Mouse (Mus musculus) neural tube, embryonic 11.5 days (tissue): ENCODE results near the gene Zswim4. TPM values are rescaled to one million over a fixed set of nuclear protein-coding genes. Genes with fewer than 3 reads are reported as not detected.

Source experiments
- ATAC-seq: fragments of 200-750 bp; cut with Nextera tagmentation; 2 replicates; pipeline ENCODE4 v1.8.0; 2017; ENCODE audit warnings: moderate number of reproducible peaks, mild to moderate bottlenecking, moderate TSS enrichment, moderate library complexity; ENCODE audit not compliant: insufficient read depth, low FRiP score, low TSS enrichment
- DNase-seq: peaks from one replicate; pipeline ENCODE4 v3.0.0-alpha.2; 2015; ENCODE audit warnings: low spot score
- H3K27ac ChIP-seq: fragments of 300-500 bp; sonication (generic); 2 replicates; pipeline ENCODE4 v1.5.1; 2014; ENCODE audit warnings: low read depth, mild to moderate bottlenecking, low read length
- H3K27me3 ChIP-seq: fragments of 300-500 bp; sonication (generic); 2 replicates; pipeline ENCODE4 v1.6.1; 2014; ENCODE audit warnings: mild to moderate bottlenecking, low read length, mixed read lengths; ENCODE audit not compliant: control insufficient read depth, insufficient read depth
- H3K36me3 ChIP-seq: fragments of 300-500 bp; sonication (generic); 2 replicates; pipeline ENCODE4 v1.6.1; 2014; ENCODE audit warnings: mild to moderate bottlenecking, low read length, moderate library complexity, mixed read lengths; ENCODE audit not compliant: control insufficient read depth, insufficient read depth
- H3K4me1 ChIP-seq: fragments of 300-500 bp; sonication (generic); 2 replicates; pipeline ENCODE4 v1.6.1; 2014; ENCODE audit warnings: low read length, mixed read lengths; ENCODE audit not compliant: control insufficient read depth, insufficient read depth
- H3K4me2 ChIP-seq: fragments of 300-500 bp; sonication (generic); 2 replicates; pipeline ENCODE4 v1.6.1; 2014; ENCODE audit warnings: low read depth, mild to moderate bottlenecking, moderate library complexity
- H3K4me3 ChIP-seq: fragments of 300-500 bp; sonication (generic); 2 replicates; pipeline ENCODE4 v1.5.1; 2014; ENCODE audit warnings: low read depth, low read length
- H3K9ac ChIP-seq: fragments of 300-500 bp; sonication (generic); 2 replicates; pipeline ENCODE4 v1.6.1; 2014; ENCODE audit warnings: mild to moderate bottlenecking, low read length
- H3K9me3 ChIP-seq: fragments of 300-500 bp; sonication (generic); 2 replicates; pipeline ENCODE4 v1.6.1; 2016; ENCODE audit warnings: low read length; ENCODE audit not compliant: control insufficient read depth
- WGBS: fragments of 180-500 bp; shearing (Covaris S2); extraction: QIAGEN DNeasy Blood & Tissue Kit; methylation state at CpG from one replicate; pipeline ENCODE4 v1.1.7; 2014; 5-methylcytosine and 5-hydroxymethylcytosine counted together
- microRNA counts: library from miRNA; unstranded; fragments of <30 nt; microRNA quantifications from one replicate; lab custom pipeline; 2015
- microRNA-seq: library from miRNA; unstranded; fragments of <30 nt; microRNA quantifications from one replicate; pipeline ENCODE4, GENCODE M21; 2016
- polyA plus RNA-seq: library from polyadenylated mRNA; unstranded; fragments of >200 nt; fragmentation: Nextera tagmentation; extraction: Ambion mirVana; gene quantifications from 2 replicates; pipeline ENCODE4 v1.2.1, GENCODE M21; 2014

The Zswim4 gene
- polyA plus RNA-seq, 1 experiment from 2014 or later = 35.5 TPM

DNA sequence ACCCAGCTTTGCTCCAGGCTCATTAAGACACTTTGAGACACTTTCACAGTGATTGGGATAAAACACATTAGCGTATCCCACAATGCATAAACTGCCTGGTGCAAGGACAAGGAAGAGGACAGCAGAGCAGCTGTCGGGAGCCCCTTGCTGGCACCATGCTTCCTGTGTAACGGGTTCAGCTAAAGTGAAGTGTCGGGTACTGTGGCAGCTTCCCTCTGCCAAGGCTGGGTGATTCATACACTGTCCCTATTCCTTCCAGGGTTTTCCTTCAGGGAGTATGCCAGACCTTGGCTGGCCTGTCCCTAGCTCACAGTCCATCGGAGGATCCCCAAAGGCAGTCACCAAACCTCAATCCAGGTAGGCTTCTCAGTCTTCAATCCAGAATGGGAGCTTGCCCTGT is 66.8 kb downstream of the Zswim4 start:
- H3K4me2 ChIP-seq = no peak overlapping the region
- ATAC-seq = no peak
- no peaks in the 10 kb centered on the region for H3K4me1 ChIP-seq
- no peak overlapping the region for H3K27ac ChIP-seq
- 93% methylated on average over 5 of the region's 5 CpGs for WGBS
- DNase-seq = no peak
- no peaks in the 10 kb centered on the region for H3K9me3 ChIP-seq
- H3K4me3 ChIP-seq = no peak overlapping the region
- H3K27me3 ChIP-seq = no peaks in the 10 kb centered on the region
- H3K9ac ChIP-seq = no peak overlapping the region
- H3K36me3 ChIP-seq = peaks cover 18% of the 10 kb centered on the region

DNA sequence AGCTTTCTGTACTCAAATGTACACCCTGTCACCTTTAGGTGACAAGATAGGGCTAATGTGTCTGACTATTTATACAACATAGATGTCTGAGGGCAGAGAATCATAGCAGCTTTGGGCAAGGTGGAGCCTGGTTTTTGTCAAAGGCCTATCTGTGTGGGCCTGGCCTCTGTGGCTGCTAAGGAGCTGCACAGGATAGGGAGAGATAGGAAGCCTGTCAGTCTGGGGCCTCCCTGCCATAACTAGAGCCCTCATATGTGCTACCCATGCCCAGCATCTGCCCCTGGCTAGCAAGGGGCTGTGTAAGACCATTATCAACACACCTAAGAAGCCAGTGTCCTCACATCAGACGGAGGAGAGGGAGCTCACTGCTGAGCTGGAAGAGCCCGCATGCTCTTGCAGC is 69.2 kb downstream of the Zswim4 start:
- WGBS = 98% methylated on average over 2 of the region's 2 CpGs
- ATAC-seq (no peak), DNase-seq (no peak)
- peaks cover 5% of the 10 kb centered on the region for H3K36me3 ChIP-seq
- no peak overlapping the region for H3K27ac ChIP-seq
- H3K9ac ChIP-seq = no peak overlapping the region
- H3K27me3 ChIP-seq = no peaks in the 10 kb centered on the region
- H3K9me3 ChIP-seq = no peaks in the 10 kb centered on the region
- no peak overlapping the region for H3K4me3 ChIP-seq
- H3K4me1 ChIP-seq = no peaks in the 10 kb centered on the region
- no peak overlapping the region for H3K4me2 ChIP-seq

MicroRNAs encoded within 50 kb of the gene (microRNA counts, 519-probe panel; counts per million panel counts)
- microRNA mmu-miR-181c (lab: Ali Mortazavi, UCI) = 2,802 counts per million, percentile 63 among the panel's probes with 10 or more counts
- 4,050 counts per million, percentile 75 among the panel's probes with 10 or more counts for microRNA mmu-miR-23a (lab: Ali Mortazavi, UCI)
- 5,092 counts per million, percentile 89 among the panel's probes with 10 or more counts for microRNA mmu-miR-27a (lab: Ali Mortazavi, UCI)

Small RNA genes lying within 50 kb of the gene (microRNA-seq; reads per million reads assigned to microRNA genes)
- gene Mir181c (7,447 reads per million, percentile 94 among the genes with 10 or more reads in this experiment), gene Mir181d (5,137 reads per million, percentile 92 among the genes with 10 or more reads in this experiment), gene Mir23a (2,976 reads per million, percentile 86 among the genes with 10 or more reads in this experiment), gene Mir24-2 (not detected), gene Mir27a (66.9 reads per million, percentile 44 among the genes with 10 or more reads in this experiment), gene Mir3074-2 (not detected)

Other genes with a start within 250 kb of the Zswim4 start
- gene Samd1, start 239.4 kb downstream of the Zswim4 start, polyA plus RNA-seq = 14.4 and 16.5 TPM in 2 replicates
- 0.70 and 0.77 TPM in 2 replicates for gene 1700067K01Rik, start 235.6 kb downstream of the Zswim4 start, polyA plus RNA-seq
- gene 2210011C24Rik, start 224.9 kb downstream of the Zswim4 start, polyA plus RNA-seq = not detected in 2 replicates
- gene Palm3, start 215.6 kb downstream of the Zswim4 start, polyA plus RNA-seq = 4.4 TPM in 2 replicates
- 0.12 and 0.13 TPM in 2 replicates for gene Il27ra, start 194.5 kb downstream of the Zswim4 start, polyA plus RNA-seq
- gene Rln3, start 192.1 kb downstream of the Zswim4 start, polyA plus RNA-seq = not detected in 2 replicates
- gene Gm10643, start 171.9 kb downstream of the Zswim4 start, polyA plus RNA-seq = 1.8 and 2.6 TPM in 2 replicates
- 9.6 TPM in 2 replicates for gene Rfx1, start 170.2 kb downstream of the Zswim4 start, polyA plus RNA-seq
- 17.0 and 17.1 TPM in 2 replicates for gene Dcaf15, start 132.3 kb downstream of the Zswim4 start, polyA plus RNA-seq
- gene Podnl1, start 111.1 kb downstream of the Zswim4 start, polyA plus RNA-seq = 0.27 TPM in 1 of 2 replicates, not detected in the other
- 11.2 and 12.4 TPM in 2 replicates for gene Cc2d1a, start 89.1 kb downstream of the Zswim4 start, polyA plus RNA-seq
- 1.0 and 1.3 TPM in 2 replicates for gene 4930432K21Rik, start 89.0 kb downstream of the Zswim4 start, polyA plus RNA-seq
- gene Nanos3, start 51.8 kb downstream of the Zswim4 start, polyA plus RNA-seq = 6.2 TPM in 2 replicates
- gene D8Ertd738e, start 12.7 kb upstream of the Zswim4 start, polyA plus RNA-seq = 301 and 323 TPM in 2 replicates
- 50.7 and 55.9 TPM in 2 replicates for gene Mri1, start 20.3 kb upstream of the Zswim4 start, polyA plus RNA-seq
- gene Ccdc130, start 33.3 kb upstream of the Zswim4 start, polyA plus RNA-seq = 21.4 and 26.6 TPM in 2 replicates
- gene Cacna1a, start 151.4 kb upstream of the Zswim4 start, polyA plus RNA-seq = 4.6 and 6.9 TPM in 2 replicates